ENCODE assay signal across 21 mouse cellular contexts in the genomic region with DNA sequence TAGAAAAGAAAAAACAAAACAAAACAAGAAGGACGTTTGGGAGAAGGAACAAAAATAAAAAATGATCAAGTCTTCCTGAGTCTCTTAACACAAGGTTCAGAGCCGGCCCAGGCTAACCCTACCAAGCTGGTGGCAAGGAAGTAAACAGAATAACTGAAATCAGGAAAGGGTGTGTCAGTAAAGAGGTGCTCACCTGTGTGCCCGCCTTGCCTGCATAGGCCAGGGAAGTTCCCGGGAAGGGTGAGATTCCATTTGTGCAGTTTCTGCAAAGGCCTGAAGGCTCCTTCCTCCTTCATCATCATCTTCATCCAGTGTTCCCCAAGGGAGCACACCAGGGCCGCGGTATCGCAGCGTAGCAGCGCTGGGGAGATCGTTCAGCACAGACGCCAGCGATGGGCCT. TPM values are rescaled to one million over a fixed set of nuclear protein-coding genes. Genes with fewer than 3 reads are reported as not detected.
A peak's percentile ranks its signal among the peaks of the same experiment; 100 is the strongest.
DNase-seq lines count a peak whose midpoint lies in the region; ATAC-seq lines count a peak whose summit lies in the region.
"Had no signal": no experiment of that assay in that cellular context is flagged by ENCODE, and none has a peak within 500 bp of the region (broad histone marks: within the 10 kb centered on the region; RNA-seq: fewer than 3 reads in every experiment).

No protein-coding gene starts in this region.

- DNase-seq in limb, embryonic 10.5 days (ENCODE audit: low spot score), result no peak
- no peak for DNase-seq in embryonic facial prominence, embryonic 14.5 days (ENCODE audit: low spot score)
- no peak for DNase-seq in left cerebral cortex, postnatal 25 days (ENCODE audit: low spot score in 2 of 2)
- DNase-seq in adrenal gland, postnatal 10 days, result no peak
- DNase-seq: adrenal gland, adult 8-10 months; cerebellum, adult 18-20 months; cerebellum, postnatal 14 days; gastrocnemius, postnatal 10 days; kidney, adult 2 months; liver, postnatal 0 days; thymus, postnatal 25 days had no signal

- H3K4me2 ChIP-seq in limb, embryonic 13.5 days (replicated peaks), result no peak overlapping the region
- H3K4me2 ChIP-seq in embryonic facial prominence, embryonic 14.5 days (ENCODE audit: low read depth, low read length), result no peak overlapping the region
- peak overlapping the region; percentile 55 for H3K4me2 ChIP-seq in intestine, embryonic 15.5 days (replicated peaks)
- H3K4me2 ChIP-seq in stomach, embryonic 15.5 days, result peak overlapping the region; percentile 45
- H3K4me2 ChIP-seq: embryonic facial prominence, embryonic 12.5 days; hindbrain, embryonic 15.5 days; liver, embryonic 11.5 days; midbrain, embryonic 12.5 days had no signal

- peaks cover 28% of the 10 kb centered on the region for H3K36me3 ChIP-seq in limb, embryonic 13.5 days
- peaks cover 15% of the 10 kb centered on the region for H3K36me3 ChIP-seq in limb, embryonic 10.5 days
- H3K36me3 ChIP-seq in embryonic facial prominence, embryonic 14.5 days (ENCODE audit: control insufficient read depth, insufficient read depth, low read length), result peaks cover 19% of the 10 kb centered on the region; the same call in 1 of the 2 replicates
- 0 out of 2 replicates have a peak, but pooled peaks cover 2% of the 10 kb centered on the region for H3K36me3 ChIP-seq in intestine, embryonic 15.5 days
- H3K36me3 ChIP-seq in stomach, embryonic 15.5 days, result no peaks in the 10 kb centered on the region

- H3K9me3 ChIP-seq in limb, embryonic 13.5 days, result no peaks in the 10 kb centered on the region
- H3K9me3 ChIP-seq in limb, embryonic 10.5 days (replicated peaks), result no peaks in the 10 kb centered on the region
- H3K9me3 ChIP-seq in embryonic facial prominence, embryonic 14.5 days (ENCODE audit: control insufficient read depth, low read length), result no peaks in the 10 kb centered on the region
- H3K9me3 ChIP-seq in intestine, embryonic 15.5 days, result no peaks in the 10 kb centered on the region
- H3K9me3 ChIP-seq in stomach, embryonic 15.5 days, result no peaks in the 10 kb centered on the region
- H3K9me3 ChIP-seq: embryonic facial prominence, embryonic 12.5 days; heart, embryonic 10.5 days; hindbrain, embryonic 15.5 days; midbrain, embryonic 12.5 days had no signal

- peak overlapping the region; percentile 25; the same call in 1 of the 2 replicates for H3K9ac ChIP-seq in limb, embryonic 13.5 days
- H3K9ac ChIP-seq in embryonic facial prominence, embryonic 14.5 days (ENCODE audit: low read depth, low read length), result 0 out of 2 replicates have a peak overlapping the region, but pooled peaks have one; percentile 25
- peak overlapping the region; percentile 49 for H3K9ac ChIP-seq in intestine, embryonic 15.5 days
- peak overlapping the region; percentile 12; the same call in 1 of the 2 replicates for H3K9ac ChIP-seq in stomach, embryonic 15.5 days
- H3K9ac ChIP-seq: embryonic facial prominence, embryonic 12.5 days; hindbrain, embryonic 15.5 days; liver, postnatal 0 days; midbrain, embryonic 12.5 days had no signal

- H3K27me3 ChIP-seq in limb, embryonic 13.5 days, result no peaks in the 10 kb centered on the region
- H3K27me3 ChIP-seq in limb, embryonic 10.5 days (ENCODE audit: low read depth, poor library complexity, severe bottlenecking), result no peaks in the 10 kb centered on the region
- no peaks in the 10 kb centered on the region for H3K27me3 ChIP-seq in embryonic facial prominence, embryonic 14.5 days (replicated peaks; ENCODE audit: control insufficient read depth, insufficient read depth, low read length)
- no peaks in the 10 kb centered on the region for H3K27me3 ChIP-seq in intestine, embryonic 15.5 days (replicated peaks)
- no peaks in the 10 kb centered on the region for H3K27me3 ChIP-seq in stomach, embryonic 15.5 days (replicated peaks)
- H3K27me3 ChIP-seq: embryonic facial prominence, embryonic 12.5 days; hindbrain, embryonic 15.5 days; midbrain, embryonic 12.5 days had no signal

- H3K4me3 ChIP-seq in limb, embryonic 13.5 days, result no peak overlapping the region
- no peak overlapping the region for H3K4me3 ChIP-seq in limb, embryonic 10.5 days
- no peak overlapping the region for H3K4me3 ChIP-seq in embryonic facial prominence, embryonic 14.5 days (ENCODE audit: low read depth, low read length)
- H3K4me3 ChIP-seq in intestine, embryonic 15.5 days (replicated peaks), result peak overlapping the region; percentile 39
- peak overlapping the region; percentile 41 for H3K4me3 ChIP-seq in stomach, embryonic 15.5 days (replicated peaks)
- H3K4me3 ChIP-seq: embryonic facial prominence, embryonic 12.5 days; heart, embryonic 10.5 days; hindbrain, embryonic 15.5 days; midbrain, embryonic 12.5 days had no signal

- no peak overlapping the region for H3K27ac ChIP-seq in limb, embryonic 13.5 days
- H3K27ac ChIP-seq in limb, embryonic 10.5 days, result no peak overlapping the region
- no peak overlapping the region for H3K27ac ChIP-seq in embryonic facial prominence, embryonic 14.5 days (replicated peaks; ENCODE audit: low read depth, low read length)
- peak overlapping the region; percentile 62 for H3K27ac ChIP-seq in intestine, embryonic 15.5 days
- peak overlapping the region; percentile 42; the same call in 1 of the 2 replicates for H3K27ac ChIP-seq in stomach, embryonic 15.5 days
- H3K27ac ChIP-seq: embryonic facial prominence, embryonic 12.5 days; heart, embryonic 10.5 days; hindbrain, embryonic 15.5 days; midbrain, embryonic 12.5 days had no signal

- WGBS in limb, embryonic 13.5 days, result 89% methylated on average over 12 of the region's 12 CpGs
- WGBS in limb, embryonic 10.5 days, result 91% methylated on average over 12 of the region's 12 CpGs
- WGBS in embryonic facial prominence, embryonic 14.5 days, result 87% methylated on average over 12 of the region's 12 CpGs
- WGBS in intestine, embryonic 15.5 days, result 67% methylated on average over 12 of the region's 12 CpGs
- 74% methylated on average over 12 of the region's 12 CpGs for WGBS in stomach, embryonic 15.5 days

- no peaks in the 10 kb centered on the region for H3K4me1 ChIP-seq in limb, embryonic 13.5 days
- H3K4me1 ChIP-seq in limb, embryonic 10.5 days, result no peaks in the 10 kb centered on the region
- H3K4me1 ChIP-seq in embryonic facial prominence, embryonic 14.5 days (ENCODE audit: control insufficient read depth, insufficient read depth, low read length), result no peaks in the 10 kb centered on the region
- no peaks in the 10 kb centered on the region for H3K4me1 ChIP-seq in intestine, embryonic 15.5 days (replicated peaks)
- H3K4me1 ChIP-seq in stomach, embryonic 15.5 days, result no peaks in the 10 kb centered on the region
- H3K4me1 ChIP-seq: embryonic facial prominence, embryonic 12.5 days; heart, embryonic 10.5 days; hindbrain, embryonic 15.5 days; midbrain, embryonic 12.5 days had no signal

- ATAC-seq in limb, embryonic 13.5 days (ENCODE audit: low FRiP score, low read depth), result no peak
- no peak for ATAC-seq in embryonic facial prominence, embryonic 14.5 days (ENCODE audit: low read depth)
- ATAC-seq in intestine, embryonic 15.5 days, result peak; percentile 60
- no peak for ATAC-seq in stomach, embryonic 15.5 days (ENCODE audit: insufficient read depth, low FRiP score, low read depth)
- ATAC-seq: activated CD4-positive, CD25-positive, alpha-beta regulatory T cell, adult 4 months; forebrain, embryonic 16.5 days; liver, postnatal 0 days had no signal

- intact Hi-C loops in left cerebral cortex, postnatal 25 days (cut with DNase I), result loop anchor here (10.0 kb wide), 1 partner anchor 748 kb away; no protein-coding TSS in a partner anchor

RNA-seq across cellular contexts. Expression of a gene that starts 1.0 kb away (rescaled TPM):
- 5.7 and 6.2 TPM in 2 replicates for polyA plus RNA-seq in limb, embryonic 13.5 days (2015; fragmentation: Nextera tagmentation; extraction: Ambion mirVana)
- 4.2 and 5.0 TPM in 2 replicates for polyA plus RNA-seq in limb, embryonic 10.5 days (2016; fragmentation: Nextera tagmentation; extraction: Ambion mirVana)
- polyA plus RNA-seq in embryonic facial prominence, embryonic 14.5 days (2014; fragmentation: Nextera tagmentation; extraction: Ambion mirVana), result 6.1 and 7.6 TPM in 2 replicates
- 73.4 and 82.6 TPM in 2 replicates for polyA plus RNA-seq in intestine, embryonic 15.5 days (2015; fragmentation: Nextera tagmentation; extraction: Ambion mirVana)
- polyA plus RNA-seq in stomach, embryonic 15.5 days (2015; fragmentation: Nextera tagmentation; extraction: Ambion mirVana), result 70.9 and 72.8 TPM in 2 replicates
- 1 to 10 TPM; 6.5 to 7.1 TPM for total RNA-seq in left cerebral cortex, postnatal 25 days (2021)
- 1 to 10 TPM; 8.6 to 9.2 TPM for total RNA-seq in adrenal gland, postnatal 10 days (2021)

RNA-seq across cellular contexts. Expression of a gene that starts 10.7 kb away (rescaled TPM):
- polyA plus RNA-seq in limb, embryonic 13.5 days (2015; fragmentation: Nextera tagmentation; extraction: Ambion mirVana), result 19.0 and 20.3 TPM in 2 replicates
- polyA plus RNA-seq in limb, embryonic 10.5 days (2016; fragmentation: Nextera tagmentation; extraction: Ambion mirVana), result 13.2 and 15.2 TPM in 2 replicates
- 13.1 and 13.4 TPM in 2 replicates for polyA plus RNA-seq in embryonic facial prominence, embryonic 14.5 days (2014; fragmentation: Nextera tagmentation; extraction: Ambion mirVana)
- polyA plus RNA-seq in intestine, embryonic 15.5 days (2015; fragmentation: Nextera tagmentation; extraction: Ambion mirVana), result 19.5 and 20.2 TPM in 2 replicates
- 17.7 and 18.3 TPM in 2 replicates for polyA plus RNA-seq in stomach, embryonic 15.5 days (2015; fragmentation: Nextera tagmentation; extraction: Ambion mirVana)
- total RNA-seq in left cerebral cortex, postnatal 25 days (2021), result 1 to 10 TPM; 5.0 to 5.7 TPM
- 10 to 100 TPM; 11.9 to 13.2 TPM for total RNA-seq in adrenal gland, postnatal 10 days (2021)

RNA-seq across cellular contexts. Expression of a gene that starts 16.3 kb away (rescaled TPM):
- polyA plus RNA-seq in limb, embryonic 13.5 days (2015; fragmentation: Nextera tagmentation; extraction: Ambion mirVana), result 268 and 271 TPM in 2 replicates
- polyA plus RNA-seq in limb, embryonic 10.5 days (2016; fragmentation: Nextera tagmentation; extraction: Ambion mirVana), result 328 and 357 TPM in 2 replicates
- polyA plus RNA-seq in embryonic facial prominence, embryonic 14.5 days (2014; fragmentation: Nextera tagmentation; extraction: Ambion mirVana), result 244 and 268 TPM in 2 replicates
- polyA plus RNA-seq in intestine, embryonic 15.5 days (2015; fragmentation: Nextera tagmentation; extraction: Ambion mirVana), result 230 and 235 TPM in 2 replicates
- 248 and 261 TPM in 2 replicates for polyA plus RNA-seq in stomach, embryonic 15.5 days (2015; fragmentation: Nextera tagmentation; extraction: Ambion mirVana)
- total RNA-seq in left cerebral cortex, postnatal 25 days (2021), result 10 to 100 TPM; 71.6 to 73.4 TPM
- total RNA-seq in adrenal gland, postnatal 10 days (2021), result 100 to 1,000 TPM in 1 of 2 experiments, 10 to 100 TPM in 1; 99.1 to 114 TPM

RNA-seq across cellular contexts. Expression of a gene that starts 17.0 kb away (rescaled TPM):
- polyA plus RNA-seq in limb, embryonic 13.5 days (2015; fragmentation: Nextera tagmentation; extraction: Ambion mirVana), result 64.4 and 67.6 TPM in 2 replicates
- 39.0 and 46.5 TPM in 2 replicates for polyA plus RNA-seq in limb, embryonic 10.5 days (2016; fragmentation: Nextera tagmentation; extraction: Ambion mirVana)
- polyA plus RNA-seq in embryonic facial prominence, embryonic 14.5 days (2014; fragmentation: Nextera tagmentation; extraction: Ambion mirVana), result 44.5 and 45.6 TPM in 2 replicates
- 55.3 and 57.2 TPM in 2 replicates for polyA plus RNA-seq in intestine, embryonic 15.5 days (2015; fragmentation: Nextera tagmentation; extraction: Ambion mirVana)
- 51.2 and 53.2 TPM in 2 replicates for polyA plus RNA-seq in stomach, embryonic 15.5 days (2015; fragmentation: Nextera tagmentation; extraction: Ambion mirVana)
- total RNA-seq in left cerebral cortex, postnatal 25 days (2021), result 100 to 1,000 TPM; 212 to 220 TPM
- 10 to 100 TPM; 48.7 to 59.6 TPM for total RNA-seq in adrenal gland, postnatal 10 days (2021)

RNA-seq across cellular contexts. Expression of a gene that starts 27.4 kb away (rescaled TPM):
- 1,498 and 1,524 TPM in 2 replicates for polyA plus RNA-seq in limb, embryonic 13.5 days (2015; fragmentation: Nextera tagmentation; extraction: Ambion mirVana)
- polyA plus RNA-seq in limb, embryonic 10.5 days (2016; fragmentation: Nextera tagmentation; extraction: Ambion mirVana), result 1,366 and 1,587 TPM in 2 replicates
- polyA plus RNA-seq in embryonic facial prominence, embryonic 14.5 days (2014; fragmentation: Nextera tagmentation; extraction: Ambion mirVana), result 1,544 and 1,554 TPM in 2 replicates
- polyA plus RNA-seq in intestine, embryonic 15.5 days (2015; fragmentation: Nextera tagmentation; extraction: Ambion mirVana), result 1,501 and 1,565 TPM in 2 replicates
- 1,416 and 1,486 TPM in 2 replicates for polyA plus RNA-seq in stomach, embryonic 15.5 days (2015; fragmentation: Nextera tagmentation; extraction: Ambion mirVana)
- 100 to 1,000 TPM; 322 to 328 TPM for total RNA-seq in left cerebral cortex, postnatal 25 days (2021)
- total RNA-seq in adrenal gland, postnatal 10 days (2021), result 1,000 to 10,000 TPM; 1,078 to 1,086 TPM

Comparison
In these comparisons a context has a peak if more than half of its experiments do, and no peak if none do; other contexts are left out.
1. H3K27ac ChIP-seq: peak in intestine, embryonic 15.5 days (single experiment) and stomach, embryonic 15.5 days (single experiment); none in limb, embryonic 13.5 days (single experiment), limb, embryonic 10.5 days (single experiment) and embryonic facial prominence, embryonic 14.5 days (single experiment).
2. H3K4me2 ChIP-seq: peak in intestine, embryonic 15.5 days (single experiment) and stomach, embryonic 15.5 days (single experiment); none in limb, embryonic 13.5 days (single experiment) and embryonic facial prominence, embryonic 14.5 days (single experiment).
3. H3K4me3 ChIP-seq: peak in intestine, embryonic 15.5 days (single experiment) and stomach, embryonic 15.5 days (single experiment); none in limb, embryonic 13.5 days (single experiment), limb, embryonic 10.5 days (single experiment) and embryonic facial prominence, embryonic 14.5 days (single experiment).
4. Peak in every context shown above with its lines, with median percentiles within 50 percentile points of each other: H3K9ac ChIP-seq.